Mouse (Mus musculus) MEL (cell line): ENCODE data around the gene Ppp1r32.

Experiments
- POLR2A ChIP-seq, 2 experiments: IDR thresholded peaks; 2 replicates each; pipeline ENCODE4 v1.6.1; 2011 to 2012; ENCODE audit warnings: low read length in 2 of 2, mild to moderate bottlenecking in 2 of 2, control low read depth in 1 of 2, improper control_type of control experiment in 1 of 2, low read depth in 1 of 2, moderate library complexity in 1 of 2; ENCODE audit not compliant: control insufficient read depth in 1 of 2, insufficient read depth in 1 of 2, poor library complexity in 1 of 2
- TAL1 ChIP-seq: IDR thresholded peaks from 2 replicates; pipeline ENCODE4 v1.6.1; 2012; ENCODE audit warnings: mild to moderate bottlenecking, inconsistent platforms, low read length, moderate library complexity, mixed read lengths
- ZNF384 ChIP-seq: IDR thresholded peaks from 2 replicates; pipeline ENCODE4 v1.6.1; 2012; ENCODE audit warnings: low read depth, mild to moderate bottlenecking, inconsistent platforms, low read length, improper control_type of control experiment

- TF ChIP-seq POLR2A (IDR thresholded peaks at IDR 0.05; ENCODE audit: control insufficient read depth in 1 of 2, insufficient read depth in 1 of 2, low read depth in 1 of 2, low read length in 2 of 2, poor library complexity in 1 of 2) (no peak), ZNF384 (no peak), TAL1 (no peak)
Observed at GRCm38 (mm10) chr19:10455437-10455806, 27.3 kb downstream of the Ppp1r32 start.
